Mouse (Mus musculus) ovary, adult 18-20 months (tissue): ENCODE measurements at regions not wholly inside any gene's neighbourhood (a gene's known extent, or its start where the extent isn't known, plus 50 kb on each side); places are given as distances from the start of the nearest gene placed in this dataset.
A peak's percentile ranks its signal among the peaks of the same experiment; 100 is the strongest.

Source experiments
- DNase-seq: peaks from one replicate; pipeline ENCODE4 v3.0.0; 2022; ENCODE audit warnings: low spot score, mixed read lengths

DNA sequence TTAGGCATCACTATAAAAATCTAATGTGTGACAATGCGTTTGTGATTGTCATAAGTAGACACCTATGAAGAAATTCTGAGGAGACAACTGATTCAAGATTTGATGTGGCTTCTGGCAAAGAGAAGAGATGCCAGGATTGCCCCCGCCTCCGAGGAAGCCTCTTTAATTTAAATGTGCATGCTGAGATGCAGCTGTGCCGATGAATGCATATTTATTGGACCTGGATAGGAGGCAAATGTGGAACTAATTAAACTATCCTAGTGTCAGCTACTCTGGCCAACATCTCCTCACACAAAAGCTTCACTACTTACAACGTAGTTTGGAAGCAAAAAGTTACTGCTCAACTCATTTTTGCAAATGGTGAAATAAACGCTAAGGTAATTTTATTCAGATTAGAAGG, 173.4 kb upstream of the Dph6 start:
- no peak for DNase-seq

DNA sequence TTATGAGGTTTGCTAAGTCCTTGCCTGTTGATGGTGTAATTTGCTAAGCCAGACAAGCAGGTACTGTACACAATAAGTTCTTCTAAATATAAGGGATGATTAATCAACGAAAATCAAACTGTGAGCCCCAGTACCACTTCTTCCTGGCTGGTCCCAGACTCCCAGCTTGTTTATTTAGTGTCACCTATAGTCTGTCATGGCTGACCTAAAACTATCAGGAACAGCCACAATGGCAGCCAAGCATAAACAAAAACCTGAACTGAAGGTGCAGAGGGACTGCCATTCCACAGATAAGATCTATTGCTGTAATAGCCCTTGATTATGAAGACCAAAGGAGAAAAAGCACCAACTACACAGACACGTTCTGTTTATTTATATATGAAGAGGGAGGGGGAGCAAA, 180.9 kb upstream of the Dph6 start:
- no peak for DNase-seq

DNA sequence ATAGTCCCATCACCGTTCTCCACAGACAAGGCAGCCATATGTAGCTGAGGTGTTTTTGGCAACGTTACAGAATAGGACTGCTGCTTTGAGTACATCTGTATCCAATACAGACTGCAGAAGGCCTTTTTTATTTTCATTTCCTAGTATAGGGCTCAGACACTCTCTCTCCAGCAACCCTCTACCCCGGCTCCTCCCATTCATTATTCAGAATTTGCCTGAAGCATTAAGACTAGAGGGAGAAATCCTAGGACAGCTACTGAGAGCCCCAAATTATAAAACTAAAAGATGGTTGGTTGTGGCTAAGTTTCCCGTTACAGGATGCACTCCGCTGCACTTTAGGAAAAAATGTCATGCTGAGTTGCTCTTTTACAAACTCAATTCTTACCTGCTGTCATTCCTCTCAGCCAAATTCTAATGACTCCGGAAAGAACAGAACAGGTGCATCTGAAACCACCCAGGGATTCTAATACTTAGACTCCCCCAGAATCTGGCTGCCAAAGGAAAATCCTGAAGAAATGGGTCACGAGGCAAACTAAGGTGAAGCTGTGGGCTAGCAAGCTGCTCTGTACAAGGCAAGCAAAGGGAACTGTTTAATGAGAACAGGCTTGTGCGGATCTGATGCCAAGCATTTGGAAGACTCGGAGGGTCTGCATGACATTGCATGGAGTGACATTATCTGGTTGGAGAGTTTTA, 189.1 kb upstream of the Dph6 start:
- DNase-seq = no peak

DNA sequence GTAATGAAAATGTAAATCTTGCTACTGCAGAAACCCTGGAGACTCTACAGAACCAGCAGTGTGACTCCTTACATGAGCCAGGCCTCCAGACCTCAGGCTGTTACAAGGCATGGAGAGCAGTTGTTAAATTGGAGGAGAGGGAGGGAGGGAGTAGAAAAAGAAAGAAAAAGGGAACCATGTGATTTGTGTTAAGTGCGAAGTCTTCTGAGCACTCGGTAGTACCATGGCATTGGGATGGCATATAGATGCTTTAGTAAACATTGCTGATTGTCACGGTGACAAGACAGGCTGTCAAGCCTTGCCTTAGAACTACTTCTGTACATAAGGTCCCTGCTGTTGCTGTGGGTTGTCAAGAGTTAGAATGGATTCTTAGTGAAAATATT, 189.6 kb upstream of the Dph6 start:
- DNase-seq = no peak

DNA sequence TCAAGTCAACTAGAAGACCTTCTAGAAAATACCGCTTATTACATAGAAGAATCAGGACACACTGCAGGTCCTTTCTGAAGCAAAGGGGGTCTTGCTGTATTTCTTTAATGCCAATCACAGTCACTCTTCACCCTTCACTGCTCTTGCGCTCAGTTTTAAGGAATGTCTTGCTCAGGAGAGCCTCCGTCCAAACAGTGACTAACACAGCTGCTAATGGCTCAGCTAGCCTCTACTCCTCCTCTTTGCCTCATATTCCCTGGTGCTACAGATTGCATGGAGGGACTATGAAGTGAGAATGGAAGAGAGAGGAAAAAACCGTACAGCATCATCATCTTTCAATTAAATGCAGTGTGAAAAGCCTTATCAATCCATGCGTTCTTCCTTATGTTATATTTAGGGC, 193.7 kb upstream of the Dph6 start:
- DNase-seq = no peak

DNA sequence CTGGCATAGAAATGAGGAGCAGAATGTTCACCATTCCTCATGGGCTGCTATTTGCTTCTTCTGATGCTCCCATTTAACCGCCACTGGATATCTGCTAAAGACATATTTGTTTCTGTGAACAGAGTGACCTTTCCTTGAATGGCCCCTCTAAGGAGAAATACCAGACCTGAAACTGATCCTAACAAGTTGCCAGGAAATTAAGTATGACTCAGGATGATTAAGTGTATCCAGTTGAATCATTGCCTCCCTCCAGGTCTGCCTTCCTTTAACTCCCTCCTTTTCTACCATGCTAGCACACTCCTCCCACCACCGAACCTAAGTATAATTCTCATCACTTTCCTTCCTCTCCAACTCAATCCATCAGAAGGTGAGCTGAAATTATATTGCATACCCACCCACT, 194.2 kb upstream of the Dph6 start:
- DNase-seq = no peak

DNA sequence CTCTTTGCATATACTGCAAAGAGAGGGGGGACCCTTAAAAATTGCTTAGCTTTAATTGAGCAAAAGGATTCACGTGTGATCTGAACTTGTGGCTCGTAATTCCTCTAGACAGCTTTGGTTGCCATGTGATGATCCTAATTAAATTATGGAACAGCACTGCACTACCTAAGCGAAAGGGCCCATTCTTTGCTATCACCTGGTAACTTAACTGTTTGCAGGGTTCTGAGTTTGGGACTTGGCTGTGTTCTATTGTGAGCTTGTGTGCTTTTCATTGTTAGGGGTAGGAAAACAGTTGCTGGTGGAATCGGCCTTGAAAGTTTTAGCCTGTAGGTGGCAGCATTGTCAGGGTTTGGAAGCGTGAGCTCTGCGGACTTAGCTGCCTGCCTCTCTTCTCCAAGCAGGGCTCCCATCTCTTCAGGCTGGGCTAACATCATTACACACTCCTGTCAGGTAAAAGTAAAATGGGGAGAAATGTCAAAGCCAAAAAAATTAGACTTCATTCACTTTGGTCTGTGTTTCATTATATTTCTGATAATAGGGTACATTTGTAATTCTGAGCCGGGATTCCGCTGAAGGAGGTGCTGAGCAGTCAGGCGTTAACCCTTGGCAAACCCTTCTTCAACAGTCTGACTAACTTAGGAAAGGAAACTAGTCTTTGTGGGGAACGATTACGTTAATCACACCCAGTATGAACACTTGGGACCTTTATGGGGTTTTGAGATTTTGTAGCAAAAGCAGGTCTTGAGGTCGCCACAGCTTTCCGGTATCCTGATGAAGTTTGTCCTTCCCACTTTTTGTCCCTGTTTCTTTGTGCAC, 199.2 kb upstream of the Dph6 start:
- peak; percentile 12 for DNase-seq

DNA sequence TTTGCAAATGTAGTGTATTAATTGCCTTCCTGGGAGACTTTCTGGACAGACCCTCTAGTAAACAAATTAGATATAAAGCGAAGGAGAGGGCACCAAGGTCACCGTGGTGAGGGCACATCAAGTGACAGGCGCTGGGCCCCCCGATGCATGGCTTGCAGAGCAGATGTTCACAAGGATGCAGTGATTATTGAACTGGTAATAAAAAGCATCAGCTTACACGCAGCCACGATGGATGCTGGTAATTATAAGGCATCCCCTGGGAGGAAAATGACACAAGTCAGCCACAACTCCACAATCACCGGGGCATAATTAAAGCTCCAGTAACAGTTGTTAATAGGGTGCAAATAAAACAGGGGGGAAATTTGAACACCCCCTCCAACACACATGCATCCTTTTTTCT, 217.5 kb upstream of the Dph6 start:
- no peak for DNase-seq

DNA sequence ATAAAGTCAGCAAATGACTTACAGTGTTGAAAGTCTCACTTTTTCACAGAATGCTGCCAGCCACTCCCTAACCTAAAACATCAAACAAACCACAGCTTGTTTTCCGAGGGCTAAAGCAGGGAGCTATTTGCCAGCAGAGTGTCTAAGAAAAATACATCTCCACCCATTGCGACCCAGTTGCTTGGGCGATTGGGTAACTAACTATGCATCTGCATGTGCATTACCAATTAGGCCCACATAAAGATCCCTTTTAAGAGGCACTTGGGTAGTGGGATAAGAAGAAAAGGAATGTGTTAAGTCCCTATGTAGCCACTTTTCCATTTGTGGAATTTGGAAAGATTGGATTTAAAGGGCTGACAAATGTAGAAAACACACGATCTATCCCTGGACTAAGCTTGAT, 218.3 kb upstream of the Dph6 start:
- DNase-seq = no peak

DNA sequence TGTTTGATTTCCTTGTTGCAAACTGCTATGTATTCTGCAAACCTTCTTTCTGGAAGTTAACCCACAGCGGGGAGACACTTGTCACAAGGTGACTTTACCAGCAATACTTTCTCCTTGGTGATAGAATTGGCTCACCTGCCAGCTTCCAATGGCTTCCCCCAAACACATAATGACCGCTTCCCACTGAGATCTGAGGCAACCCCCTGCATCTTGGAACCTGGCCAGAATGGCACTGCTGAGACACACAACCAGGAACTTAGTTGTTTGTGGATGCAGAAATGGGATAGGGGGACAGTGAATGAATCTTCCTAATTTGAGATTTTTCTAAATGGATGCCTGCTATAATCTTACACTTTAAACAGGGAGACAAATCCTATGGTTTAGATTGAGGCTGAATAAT, 224.3 kb upstream of the Dph6 start:
- DNase-seq = no peak

DNA sequence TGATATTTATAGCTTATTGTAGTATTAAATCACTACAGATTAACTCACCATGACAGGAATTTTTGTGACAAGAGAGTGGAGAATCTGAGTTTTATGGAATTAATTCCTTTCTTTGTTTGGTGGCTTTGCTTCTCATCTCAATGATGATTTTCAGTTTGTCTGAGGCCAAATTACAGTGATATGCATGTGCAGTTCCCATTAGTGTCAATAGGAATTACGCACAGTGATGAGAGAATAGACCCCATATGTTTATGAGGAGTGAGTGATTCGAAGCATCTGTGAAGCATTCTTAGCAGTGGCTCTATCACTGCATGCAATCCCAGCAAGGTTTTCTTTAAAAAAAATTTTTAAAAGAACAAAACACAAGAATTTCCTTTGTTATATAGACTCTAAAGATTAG, 225.0 kb upstream of the Dph6 start:
- DNase-seq = no peak

DNA sequence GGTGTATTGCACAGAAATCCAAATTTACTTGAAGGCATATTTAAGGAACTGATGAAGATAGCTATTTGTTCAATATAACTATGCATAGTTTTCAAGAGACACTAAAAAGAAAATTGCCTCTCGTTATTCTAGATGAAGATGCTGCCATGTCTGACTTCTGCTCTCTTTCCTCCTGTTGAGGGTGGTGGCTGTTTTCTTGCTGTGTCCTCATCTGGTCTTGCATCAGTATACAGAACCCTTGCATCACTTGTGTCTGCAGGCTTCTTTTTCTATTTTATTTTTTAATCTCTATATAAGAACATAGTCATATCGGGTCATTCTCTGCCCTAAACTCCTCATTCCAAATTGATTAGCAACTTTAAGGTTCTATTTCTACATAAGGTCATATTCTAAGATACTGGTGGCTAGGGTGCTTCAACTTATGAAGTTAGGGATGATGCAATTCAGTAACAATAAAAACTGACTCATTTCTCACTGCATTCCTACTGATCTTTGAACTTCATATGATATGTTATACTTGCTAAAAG, 231.0 kb upstream of the Dph6 start:
- DNase-seq = no peak

DNA sequence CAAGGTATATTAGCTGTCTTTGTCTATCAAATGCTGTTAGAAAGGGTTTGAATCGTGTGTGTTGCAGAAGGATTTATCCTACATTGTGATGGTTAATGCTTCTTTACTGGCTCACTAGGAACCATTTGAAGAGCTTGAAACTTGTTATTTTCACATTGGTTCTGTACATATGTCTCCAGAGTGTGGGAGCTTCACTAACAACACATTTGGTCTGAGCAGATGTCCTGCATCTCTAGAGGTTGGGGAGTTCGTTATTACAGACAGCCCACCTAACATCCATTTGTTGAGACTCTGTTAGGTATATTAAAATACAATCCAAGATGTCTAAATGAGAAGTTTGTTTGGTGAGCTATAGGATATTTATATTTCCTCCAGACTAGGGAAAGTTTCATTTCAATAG, 244.0 kb upstream of the Dph6 start:
- DNase-seq = no peak

DNA sequence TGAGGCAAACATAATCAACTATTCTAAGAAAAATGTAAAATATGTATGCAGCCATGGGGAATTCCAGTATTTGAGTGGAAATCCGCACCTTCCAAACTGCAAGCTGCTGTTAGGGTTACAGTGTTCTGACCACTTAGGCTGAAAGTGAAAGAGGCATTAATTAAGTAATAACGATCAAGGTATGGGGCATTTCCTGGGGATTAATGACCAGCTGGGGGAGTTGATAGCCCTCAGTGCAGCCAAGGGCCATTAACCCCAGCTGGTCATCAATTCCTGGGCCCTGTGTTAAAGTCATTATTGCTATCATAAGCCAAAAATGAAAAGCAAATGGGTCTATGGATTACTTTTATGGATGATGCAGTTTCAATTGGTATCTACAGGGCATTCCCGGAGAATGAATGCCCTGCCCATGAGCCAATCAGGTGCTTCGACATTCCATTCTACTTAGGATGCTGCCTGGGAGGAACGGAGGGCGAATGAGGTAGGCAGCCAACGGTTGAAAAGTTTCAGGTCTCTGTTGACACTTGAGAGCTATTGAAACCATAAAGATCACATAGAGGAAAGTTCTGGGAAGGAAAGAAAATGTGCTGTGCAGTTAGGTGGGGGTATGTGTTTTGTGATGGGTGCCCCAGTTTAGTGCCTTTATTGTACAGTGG, 257.2 kb upstream of the Dph6 start:
- DNase-seq = no peak

DNA sequence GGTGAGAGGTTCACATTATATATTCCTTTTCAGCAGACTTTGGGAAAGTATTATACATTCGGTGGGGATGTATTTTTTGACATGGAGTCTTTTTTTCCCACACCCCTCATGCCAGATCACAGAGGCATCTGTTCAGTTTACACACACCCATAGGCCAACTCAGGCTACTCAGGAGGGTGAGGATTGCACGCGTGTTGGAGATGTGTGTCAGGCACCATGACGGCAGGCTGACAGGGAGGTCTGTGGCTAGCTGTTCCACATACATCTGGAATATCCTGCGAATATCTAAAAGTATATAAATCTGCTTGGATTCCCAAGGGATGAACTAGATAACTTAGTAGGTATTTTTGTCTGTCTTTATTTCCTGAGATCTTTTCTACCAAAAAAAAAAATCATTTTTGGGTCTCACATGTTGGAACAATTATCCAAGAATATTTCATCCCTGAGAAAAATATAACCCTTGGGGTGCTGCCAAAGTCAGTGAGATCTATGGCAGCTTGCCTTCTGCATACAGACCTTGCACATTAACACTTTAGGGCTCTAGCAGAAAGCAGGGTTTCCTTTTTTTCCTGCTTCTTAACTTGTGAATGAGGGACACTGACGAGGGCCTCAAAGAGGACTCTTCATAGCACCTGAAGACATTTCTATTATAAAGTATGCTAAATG, 260.4 kb upstream of the Dph6 start:
- no peak for DNase-seq

DNA sequence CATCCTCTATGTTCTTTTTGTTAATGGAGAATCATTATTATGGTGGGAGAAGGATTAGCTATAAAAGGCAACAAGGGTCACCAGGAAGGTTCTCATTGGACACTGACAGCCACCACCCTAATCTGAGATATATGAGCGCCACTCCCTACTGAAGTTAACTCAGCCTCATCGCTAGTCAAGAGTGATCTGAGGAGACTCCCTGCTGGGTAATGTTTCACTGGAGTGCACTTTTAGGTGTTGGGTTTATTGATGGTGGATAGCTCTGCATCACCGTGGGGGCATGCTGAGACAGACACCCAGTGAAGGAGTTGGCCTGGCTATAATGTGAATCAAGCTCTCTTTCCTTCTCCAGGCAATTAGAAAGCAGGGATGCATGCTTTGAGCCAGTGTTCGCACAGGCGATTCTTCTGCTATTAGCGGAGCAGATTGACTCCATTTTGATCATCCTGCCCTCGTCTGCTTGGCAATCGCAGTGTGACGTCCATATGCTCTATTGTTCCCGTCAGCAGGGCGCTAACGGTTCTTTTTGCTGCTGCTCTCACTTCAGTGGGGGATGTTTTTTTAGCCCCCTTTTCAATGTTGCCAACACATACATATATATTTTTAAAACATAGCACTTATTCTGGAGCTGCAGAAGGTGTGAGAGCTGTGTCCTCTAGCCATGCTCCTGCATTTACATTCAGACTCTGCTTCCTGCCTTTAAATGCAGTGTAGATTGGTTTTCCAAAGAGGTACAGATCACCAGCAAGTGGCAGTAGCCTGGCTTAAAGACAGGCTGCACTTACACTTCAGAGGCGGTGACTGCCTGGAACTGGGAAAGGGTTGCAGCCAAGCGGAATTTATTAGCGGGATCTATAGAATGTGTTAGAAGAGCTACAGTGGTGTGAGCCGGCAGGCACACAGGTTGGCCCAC, 263.9 kb upstream of the Dph6 start:
- DNase-seq = no peak

DNA sequence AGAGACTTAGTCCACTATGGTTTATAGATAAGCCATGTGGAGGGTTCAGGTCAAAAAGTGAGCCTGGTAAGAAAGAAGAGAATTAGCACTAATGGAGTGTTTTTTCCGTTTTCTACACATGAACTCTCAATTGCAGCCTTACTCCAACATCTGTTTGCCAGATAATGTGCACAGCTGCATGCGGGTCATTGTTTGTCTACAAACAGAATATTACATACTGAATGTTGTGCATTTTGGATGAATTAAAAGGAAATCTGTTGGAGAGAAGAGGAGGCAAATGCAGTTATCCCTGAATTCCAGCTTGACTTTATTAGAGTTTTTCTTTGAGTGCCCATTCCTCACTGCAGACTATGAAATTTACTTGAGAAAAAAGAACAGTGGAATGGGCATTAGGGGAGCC, 269.1 kb upstream of the Dph6 start:
- DNase-seq = no peak

DNA sequence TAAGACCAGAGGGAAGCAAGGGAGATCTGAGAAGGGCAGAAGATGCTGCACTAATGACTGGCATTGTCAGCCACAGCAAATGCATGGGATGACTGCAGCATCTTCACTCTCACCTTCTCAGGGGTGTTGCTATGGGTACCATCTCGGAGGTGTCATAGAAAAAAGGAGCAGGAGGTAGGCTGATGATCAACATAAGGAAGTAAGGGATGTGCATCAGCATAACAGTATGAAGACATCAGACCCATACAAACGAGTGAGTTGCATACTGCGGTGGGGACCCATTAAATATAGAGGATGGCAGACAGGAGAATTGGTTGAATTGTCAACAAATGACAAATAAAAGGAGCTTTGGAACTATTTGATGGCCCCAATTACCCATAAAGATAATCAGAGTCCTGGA, 280.7 kb upstream of the Dph6 start:
- no peak for DNase-seq

DNA sequence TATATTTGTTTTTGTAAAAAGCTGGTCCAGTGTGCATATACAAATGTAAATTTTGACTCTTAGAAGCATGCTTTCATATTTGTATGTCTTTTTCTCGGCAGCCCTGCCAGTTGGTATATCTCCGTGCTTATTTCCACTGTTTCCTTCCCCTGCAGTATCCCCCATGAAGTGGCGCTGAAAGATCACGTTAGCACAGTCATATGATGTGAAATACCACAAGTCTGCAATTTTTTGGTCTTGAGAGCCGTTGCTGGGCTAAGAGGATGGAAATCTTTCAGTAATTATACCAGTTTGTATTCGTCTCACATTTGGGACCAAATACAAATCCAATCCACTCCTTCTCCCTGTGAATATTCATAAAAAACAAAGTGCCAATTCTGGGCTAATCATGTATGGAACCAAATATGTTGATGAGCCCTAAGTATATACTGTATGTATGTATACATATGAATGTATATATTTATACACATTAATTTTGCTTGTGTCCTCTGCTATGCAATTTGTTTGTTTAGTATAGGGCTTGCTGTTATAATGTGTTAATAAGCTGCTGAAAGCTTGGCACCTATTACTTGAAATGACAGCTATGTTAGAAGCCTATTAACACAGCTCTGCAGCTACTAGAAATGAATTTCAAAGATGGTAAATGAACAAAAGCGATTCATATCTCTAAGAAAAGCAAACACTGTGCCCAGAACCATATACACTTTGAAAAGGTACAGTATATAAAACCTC, 283.8 kb upstream of the Dph6 start:
- DNase-seq = no peak

DNA sequence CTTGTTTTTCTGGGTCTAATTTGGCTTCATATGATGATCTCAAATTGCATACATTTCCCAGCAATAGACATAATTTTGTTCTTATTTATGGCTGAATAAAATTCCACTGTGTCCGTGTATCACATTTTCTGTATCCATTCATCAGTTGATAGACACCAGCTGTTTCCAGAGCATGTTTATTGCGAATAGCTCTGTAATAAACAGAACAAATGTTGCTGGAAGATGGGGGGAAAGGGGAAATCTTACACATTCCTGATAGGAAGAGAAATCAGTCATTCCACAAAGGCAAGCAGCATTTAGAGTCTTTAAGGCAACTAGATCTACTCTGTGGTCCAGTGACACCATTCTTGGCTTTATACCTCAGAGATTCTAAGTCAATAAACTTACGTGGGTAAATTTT, 311.3 kb upstream of the Dph6 start:
- no peak for DNase-seq

DNA sequence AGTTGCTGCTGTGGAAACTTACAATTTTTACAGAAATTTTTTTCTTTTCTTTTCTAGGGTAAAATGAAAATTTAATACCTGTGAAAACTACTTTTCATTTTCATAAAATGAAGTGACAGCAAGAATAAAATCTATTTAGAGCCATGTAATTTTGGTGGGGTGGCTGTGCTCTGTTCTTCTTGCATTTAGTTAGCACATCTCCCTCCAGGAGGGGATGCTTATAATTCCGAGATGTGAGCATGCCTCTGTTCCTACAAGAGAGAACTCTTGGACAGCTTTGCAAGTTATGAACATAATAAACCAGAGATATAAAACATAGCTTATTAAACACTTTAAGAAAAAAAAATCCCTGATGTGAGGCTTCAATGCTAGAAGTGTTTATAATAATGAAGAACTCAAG, 313.9 kb upstream of the Dph6 start:
- DNase-seq = no peak
